Mouse (Mus musculus) heart, adult 18-20 months (tissue): ENCODE data around the gene Hoxb7. TPM values are rescaled to one million over a fixed set of nuclear protein-coding genes. Genes with fewer than 3 reads are reported as not detected.
A peak's percentile ranks its signal among the peaks of the same experiment; 100 is the strongest.

Experiments
- DNase-seq, 2 experiments: peaks; one replicate each; pipeline ENCODE4 v3.0.0; 2021 to 2022; ENCODE audit warnings: mixed read lengths in 1 of 2
- total RNA-seq, 2 experiments: library from RNA; stranded (reverse); gene quantifications; 2 replicates each; pipeline ENCODE4 v1.2.3; 2021

The Hoxb7 gene
- total RNA-seq, 2 experiments from 2014 or later, result not detected

DNA sequence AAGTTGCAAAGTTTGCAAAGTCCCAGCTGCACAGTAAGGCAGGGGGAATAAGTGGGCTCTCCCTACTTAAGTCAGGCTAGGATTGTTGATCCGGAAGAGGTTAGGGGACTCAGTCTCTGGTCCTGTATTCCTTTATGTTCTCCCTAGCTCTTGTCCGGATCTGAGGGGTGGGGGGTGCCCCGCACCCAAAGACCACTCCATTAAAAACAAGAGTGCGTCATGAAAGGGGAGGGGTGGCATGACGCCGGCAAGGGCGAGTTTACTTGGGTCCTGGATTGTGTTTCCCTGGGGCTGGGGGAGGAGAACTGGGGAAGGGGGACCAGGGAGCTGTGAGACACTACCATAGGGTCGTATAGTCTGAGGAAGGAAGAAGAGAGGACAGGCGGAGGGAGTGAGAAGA lies 13.4 kb downstream of the Hoxb7 start:
- no peak for DNase-seq

DNA sequence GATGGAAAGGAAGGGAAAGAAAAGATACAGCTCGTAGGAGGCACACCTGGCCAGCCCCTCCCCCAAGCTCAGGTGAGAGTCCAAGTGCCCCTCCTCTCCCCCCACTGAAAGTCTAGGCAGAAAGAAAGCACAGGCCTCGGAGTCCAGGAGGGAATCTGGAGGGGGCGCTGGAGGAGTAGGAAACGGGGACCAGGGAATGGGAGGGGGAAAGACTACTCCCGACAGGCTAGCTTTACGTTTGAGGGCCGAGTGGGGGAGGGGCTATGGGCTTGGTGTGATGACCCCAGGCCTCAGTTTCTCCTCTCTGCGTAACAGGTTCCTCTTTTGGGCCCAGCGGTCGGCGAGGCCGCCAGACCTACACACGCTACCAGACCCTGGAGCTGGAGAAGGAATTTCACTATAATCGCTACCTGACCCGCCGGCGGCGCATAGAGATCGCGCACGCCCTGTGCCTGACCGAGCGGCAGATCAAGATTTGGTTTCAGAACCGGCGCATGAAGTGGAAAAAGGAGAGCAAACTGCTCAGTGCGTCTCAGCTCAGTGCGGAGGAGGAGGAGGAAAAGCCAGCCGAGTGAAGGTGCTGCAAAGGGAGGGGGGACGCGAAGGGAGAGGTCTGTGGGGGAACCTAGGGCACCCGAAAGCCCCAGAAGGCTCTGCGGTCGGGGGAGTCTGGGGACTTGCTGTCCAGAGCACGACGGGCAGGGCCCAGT lies 14.1 kb downstream of the Hoxb7 start:
- DNase-seq, result no peak

DNA sequence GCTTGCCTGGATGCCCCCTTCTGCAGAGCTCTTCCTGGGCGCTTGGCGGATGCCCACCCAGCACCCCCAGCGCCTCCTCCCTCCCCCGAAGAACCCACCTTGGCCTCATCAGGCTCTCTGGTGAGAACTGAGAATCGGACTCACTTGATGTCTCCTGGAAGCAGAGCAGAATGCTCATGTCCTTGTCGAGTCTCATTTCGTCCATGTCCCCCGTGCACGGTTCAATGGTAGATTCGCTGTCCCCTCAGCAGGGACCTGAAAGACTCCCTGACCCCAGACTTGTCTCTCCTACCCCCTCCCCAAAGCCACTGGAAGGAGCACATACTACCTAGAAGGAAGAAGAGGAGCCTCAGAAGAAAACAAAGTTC lies 14.6 kb downstream of the Hoxb7 start:
- no peak for DNase-seq

- peak in 1 of 2 experiments; percentile 23 for DNase-seq
Measured at GRCm38 (mm10) chr11:96301837-96302236, 15.4 kb downstream of the Hoxb7 start.

GRCm38 (mm10) chr11:96302381-96303150 lies 16.1 kb downstream of the Hoxb7 start:
- DNase-seq, result no peak

GRCm38 (mm10) chr11:96303151-96304099 lies 17.0 kb downstream of the Hoxb7 start, which contains the start of gene Hoxb5:
Gene Hoxb5, plus strand, starts transcription at chr11:96303336.
- peak; percentile 52 to 72 for DNase-seq

GRCm38 (mm10) chr11:96304381-96305195 lies 18.2 kb downstream of the Hoxb7 start:
- no peak for DNase-seq

DNA sequence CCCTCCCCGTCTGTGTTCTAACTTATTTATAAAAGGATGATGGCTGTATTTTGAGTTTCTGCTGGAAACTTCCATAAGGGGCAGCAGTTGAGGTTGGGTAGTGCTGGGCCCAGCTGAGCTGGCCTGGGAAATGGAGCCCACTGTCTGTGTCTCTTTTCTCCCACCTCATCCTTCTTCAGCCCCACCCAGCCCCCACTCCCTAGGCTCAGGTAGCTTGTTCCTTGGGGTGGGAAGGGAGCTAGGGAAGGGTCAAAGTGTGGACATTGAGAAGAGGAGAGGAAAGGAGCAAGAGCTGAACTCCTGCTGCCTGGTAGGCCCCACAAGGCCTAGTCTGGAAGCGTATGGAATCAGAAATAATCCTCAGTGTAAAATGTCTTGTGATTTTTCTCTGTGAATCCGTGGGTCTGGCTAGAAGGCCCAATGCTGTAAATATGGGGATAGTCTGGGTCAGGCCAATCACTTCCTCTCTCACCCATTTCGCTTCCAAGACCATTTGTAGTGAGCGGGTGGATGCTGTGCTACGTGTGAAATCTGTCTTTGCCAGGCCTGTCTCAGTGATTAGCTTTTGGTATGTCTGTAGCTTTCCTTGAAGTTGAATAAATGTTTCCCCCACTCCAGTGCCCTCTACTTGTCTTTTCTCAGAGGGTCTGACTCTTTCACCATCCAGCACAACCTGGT lies 19.2 kb downstream of the Hoxb7 start:
- DNase-seq, result no peak

GRCm38 (mm10) chr11:96306183-96306907 lies 19.9 kb downstream of the Hoxb7 start:
- DNase-seq, result no peak

GRCm38 (mm10) chr11:96306908-96307269 lies 20.5 kb downstream of the Hoxb7 start:
- no peak for DNase-seq

- DNase-seq, result no peak
Measured at GRCm38 (mm10) chr11:96308763-96309162, 22.3 kb downstream of the Hoxb7 start.

- DNase-seq, result no peak
Measured at GRCm38 (mm10) chr11:96309288-96309687, 22.9 kb downstream of the Hoxb7 start.

DNA sequence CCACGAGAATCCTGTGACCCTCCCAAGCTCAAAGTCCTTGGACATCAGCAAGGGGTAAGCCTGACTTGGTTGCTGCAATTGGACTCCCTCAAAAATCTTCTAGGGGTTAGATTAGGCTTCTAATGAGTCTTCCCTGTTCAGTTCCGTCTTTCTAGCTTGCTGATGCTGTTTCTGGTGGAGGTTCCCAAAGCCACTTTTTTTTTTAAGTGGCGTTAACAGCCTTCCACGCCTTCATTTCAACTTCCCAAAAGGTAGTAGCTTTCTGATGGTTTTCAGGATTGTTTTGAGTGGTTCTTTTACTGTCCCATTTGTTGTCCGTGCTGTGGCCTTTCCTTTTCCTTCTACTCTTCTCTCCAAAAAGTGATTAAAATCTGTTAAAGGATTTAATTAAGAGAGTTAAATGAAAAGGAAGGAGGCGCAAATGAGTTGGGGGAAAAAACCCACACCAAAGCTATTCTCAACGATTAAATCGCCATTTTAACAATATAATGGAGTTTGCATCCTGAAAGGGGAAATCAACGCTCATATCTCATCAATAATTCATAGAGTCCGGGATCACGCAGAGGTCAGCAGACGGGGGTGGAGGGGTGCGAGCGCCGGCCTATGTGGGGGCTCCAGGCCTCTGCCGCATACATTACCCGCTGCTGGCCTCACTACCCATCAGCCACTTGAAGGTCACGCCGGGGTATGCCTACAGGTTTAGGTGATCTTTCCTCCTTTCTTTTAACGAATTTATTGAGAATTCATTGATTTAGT lies 23.9 kb downstream of the Hoxb7 start:
- DNase-seq, result no peak

GRCm38 (mm10) chr11:96311097-96311496 lies 24.7 kb downstream of the Hoxb7 start:
- no peak for DNase-seq

- DNase-seq, result peak; percentile 59 to 63
Measured at GRCm38 (mm10) chr11:96311520-96312417, 25.3 kb downstream of the Hoxb7 start.

GRCm38 (mm10) chr11:96313134-96313533 lies 26.7 kb downstream of the Hoxb7 start:
- no peak for DNase-seq

DNA sequence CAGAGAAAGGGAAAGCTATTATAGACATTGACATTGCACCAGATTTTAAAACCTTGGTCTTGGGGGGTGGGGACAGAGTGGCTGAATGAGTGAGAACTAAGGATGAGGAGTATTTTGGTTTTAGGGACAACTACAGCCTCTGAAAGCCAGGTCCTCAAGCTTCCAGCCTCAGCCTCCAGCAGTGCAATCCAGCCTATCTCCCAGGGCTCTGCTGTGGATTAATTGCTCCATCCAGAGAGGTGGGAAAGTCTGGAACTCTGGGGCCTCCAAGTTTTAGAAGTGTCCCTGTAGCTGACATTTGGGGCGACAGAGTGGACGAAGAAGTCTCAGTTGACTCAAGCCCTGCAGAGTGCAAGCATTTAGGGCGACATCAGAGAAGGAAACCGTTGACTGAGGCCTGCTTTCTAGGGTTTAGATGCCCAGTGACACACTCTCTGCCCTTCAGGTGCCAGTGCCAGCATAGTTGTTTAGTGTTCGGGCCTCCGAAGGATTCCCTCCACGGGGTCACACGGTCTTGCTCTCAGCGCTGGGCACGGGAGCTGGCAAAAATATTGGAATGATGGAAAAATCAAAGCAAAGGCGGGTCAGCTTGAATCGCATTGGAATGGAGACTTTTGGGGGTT lies 27.5 kb downstream of the Hoxb7 start:
- DNase-seq, result no peak
